Mouse (Mus musculus): ENCODE data around the gene Dapk1. TPM values are rescaled to one million over a fixed set of nuclear protein-coding genes. Genes with fewer than 3 reads are reported as not detected.

Gene Dapk1
- polyA plus RNA-seq, 1 experiment: 33.2 TPM

- no peak overlapping the region for H3K27ac ChIP-seq (ENCODE audit: insufficient read depth, low read depth, low read length)
- no peak overlapping the region for H3K4me3 ChIP-seq (ENCODE audit: insufficient read depth, low read length)
Observed at GRCm38 (mm10) chr13:60743381-60744077, 141.8 kb downstream of the Dapk1 start.

GRCm38 (mm10) chr13:60744078-60744460 is 142.3 kb downstream of the Dapk1 start:
- no peak overlapping the region for H3K4me3 ChIP-seq (ENCODE audit: insufficient read depth, low read length)
- H3K27ac ChIP-seq (ENCODE audit: insufficient read depth, low read depth, low read length): no peak overlapping the region
- no peak for TF ChIP-seq POLR2A (IDR thresholded peaks at IDR 0.05; ENCODE audit: borderline replicate concordance, low read depth, low read length)
- peak; percentile 59 for TF ChIP-seq CTCF (IDR thresholded peaks at IDR 0.05; ENCODE audit: low read depth, low read length)
- H3K4me1 ChIP-seq (ENCODE audit: control insufficient read depth, insufficient read depth, low read length): no peaks in the 10 kb centered on the region

More at GRCm38 (mm10) chr13:60743381-60744077, 141.8 kb downstream of the Dapk1 start:
- TF ChIP-seq POLR2A (IDR thresholded peaks at IDR 0.05; ENCODE audit: borderline replicate concordance, low read depth, low read length): no peak
- TF ChIP-seq CTCF (IDR thresholded peaks at IDR 0.05; ENCODE audit: low read depth, low read length): no peak
- no peaks in the 10 kb centered on the region for H3K4me1 ChIP-seq (ENCODE audit: control insufficient read depth, insufficient read depth, low read length)

DNA sequence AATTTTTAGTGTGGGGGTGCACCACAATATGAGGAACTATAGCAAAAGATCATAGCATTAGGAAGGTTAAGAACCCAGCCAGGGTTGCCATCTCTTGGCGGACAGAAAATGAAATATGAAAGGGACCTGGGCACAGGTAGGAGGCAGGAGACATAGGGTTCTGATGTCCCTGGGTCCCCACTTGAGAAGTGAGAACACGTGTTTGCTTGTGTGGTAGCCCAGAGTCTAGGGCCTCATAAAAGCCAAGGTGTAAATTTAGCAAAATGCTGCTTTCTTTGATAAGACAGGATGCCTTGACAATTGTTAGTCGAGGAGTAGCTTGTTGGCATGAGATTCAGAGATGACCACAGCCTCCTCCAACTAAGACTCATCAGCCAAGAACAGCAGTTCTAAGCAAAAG is 143.0 kb downstream of the Dapk1 start:
- Histone ChIP-seq H3K27ac (ENCODE audit: insufficient read depth, low read depth, low read length) (no peak overlapping the region), H3K4me3 (ENCODE audit: insufficient read depth, low read length) (no peak overlapping the region), H3K4me1 (ENCODE audit: control insufficient read depth, insufficient read depth, low read length) (no peaks in the 10 kb centered on the region)
- TF ChIP-seq CTCF (IDR thresholded peaks at IDR 0.05; ENCODE audit: low read depth, low read length) (no peak), POLR2A (IDR thresholded peaks at IDR 0.05; ENCODE audit: borderline replicate concordance, low read depth, low read length) (no peak)

DNA sequence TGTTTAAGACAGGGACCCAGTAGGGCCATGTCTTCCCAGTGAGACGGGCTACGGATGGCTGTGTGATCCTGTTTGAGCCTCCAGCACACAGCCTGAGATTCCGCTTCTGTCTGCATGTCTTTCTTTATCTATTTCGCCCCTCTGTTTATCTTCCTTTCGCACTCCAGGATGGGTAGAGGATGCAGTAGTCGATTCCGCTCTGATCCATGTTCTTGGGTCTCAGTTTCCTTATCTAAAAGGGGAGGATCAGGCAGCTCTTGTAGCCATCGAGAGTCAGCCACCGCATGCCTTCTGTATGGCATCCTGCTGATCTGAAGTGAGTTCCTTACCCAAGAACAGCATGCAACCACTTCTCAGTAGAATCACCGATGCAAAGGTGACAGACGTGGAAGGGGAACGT is 143.6 kb downstream of the Dapk1 start:
- TF ChIP-seq POLR2A (IDR thresholded peaks at IDR 0.05; ENCODE audit: borderline replicate concordance, low read depth, low read length) (no peak), CTCF (IDR thresholded peaks at IDR 0.05; ENCODE audit: low read depth, low read length) (no peak)
- no peak overlapping the region for H3K27ac ChIP-seq (ENCODE audit: insufficient read depth, low read depth, low read length)
- H3K4me3 ChIP-seq (ENCODE audit: insufficient read depth, low read length): no peak overlapping the region
- H3K4me1 ChIP-seq (ENCODE audit: control insufficient read depth, insufficient read depth, low read length): no peaks in the 10 kb centered on the region

GRCm38 (mm10) chr13:60746271-60746670 is 144.5 kb downstream of the Dapk1 start:
- Histone ChIP-seq H3K4me3 (ENCODE audit: insufficient read depth, low read length) (no peak overlapping the region), H3K4me1 (ENCODE audit: control insufficient read depth, insufficient read depth, low read length) (no peaks in the 10 kb centered on the region), H3K27ac (ENCODE audit: insufficient read depth, low read depth, low read length) (no peak overlapping the region)
- TF ChIP-seq POLR2A (IDR thresholded peaks at IDR 0.05; ENCODE audit: borderline replicate concordance, low read depth, low read length): no peak
- TF ChIP-seq CTCF (IDR thresholded peaks at IDR 0.05; ENCODE audit: low read depth, low read length): peak; percentile 56

GRCm38 (mm10) chr13:60747201-60747600 is 145.5 kb downstream of the Dapk1 start:
- Histone ChIP-seq H3K4me1 (ENCODE audit: control insufficient read depth, insufficient read depth, low read length) (no peaks in the 10 kb centered on the region), H3K27ac (ENCODE audit: insufficient read depth, low read depth, low read length) (no peak overlapping the region), H3K4me3 (ENCODE audit: insufficient read depth, low read length) (no peak overlapping the region)
- no peak for TF ChIP-seq POLR2A (IDR thresholded peaks at IDR 0.05; ENCODE audit: borderline replicate concordance, low read depth, low read length)
- no peak for TF ChIP-seq CTCF (IDR thresholded peaks at IDR 0.05; ENCODE audit: low read depth, low read length)

GRCm38 (mm10) chr13:60748556-60748955 is 146.8 kb downstream of the Dapk1 start:
- no peak overlapping the region for H3K4me3 ChIP-seq (ENCODE audit: insufficient read depth, low read length)
- TF ChIP-seq CTCF (IDR thresholded peaks at IDR 0.05; ENCODE audit: low read depth, low read length) (no peak), POLR2A (IDR thresholded peaks at IDR 0.05; ENCODE audit: borderline replicate concordance, low read depth, low read length) (no peak)
- no peak overlapping the region for H3K27ac ChIP-seq (ENCODE audit: insufficient read depth, low read depth, low read length)
- H3K4me1 ChIP-seq (ENCODE audit: control insufficient read depth, insufficient read depth, low read length): no peaks in the 10 kb centered on the region

- H3K4me1 ChIP-seq (ENCODE audit: control insufficient read depth, insufficient read depth, low read length): no peaks in the 10 kb centered on the region
- no peak overlapping the region for H3K4me3 ChIP-seq (ENCODE audit: insufficient read depth, low read length)
- no peak for TF ChIP-seq CTCF (IDR thresholded peaks at IDR 0.05; ENCODE audit: low read depth, low read length)
- no peak for TF ChIP-seq POLR2A (IDR thresholded peaks at IDR 0.05; ENCODE audit: borderline replicate concordance, low read depth, low read length)
- H3K27ac ChIP-seq (ENCODE audit: insufficient read depth, low read depth, low read length): no peak overlapping the region
Observed at GRCm38 (mm10) chr13:60750930-60751329, 149.2 kb downstream of the Dapk1 start.

DNA sequence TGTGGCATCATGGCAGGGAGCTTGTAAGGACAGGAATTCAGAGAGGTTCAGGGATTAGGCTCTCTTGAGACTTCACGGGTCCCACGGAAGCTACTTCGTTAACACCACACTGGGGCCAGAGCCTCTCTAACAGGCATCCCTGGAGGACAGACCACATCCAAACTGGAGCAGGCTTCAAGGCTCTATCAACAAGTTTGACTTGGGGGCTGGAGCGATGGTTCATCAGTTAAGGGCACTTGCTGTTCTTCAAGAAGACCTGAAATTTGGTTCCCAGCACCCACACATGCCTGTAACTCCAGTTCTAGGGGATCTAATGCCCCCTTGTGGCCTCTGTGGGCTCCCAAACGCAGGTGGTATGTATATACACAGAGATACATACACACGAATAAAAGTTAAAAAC is 151.5 kb downstream of the Dapk1 start:
- Histone ChIP-seq H3K27ac (ENCODE audit: insufficient read depth, low read depth, low read length) (no peak overlapping the region), H3K4me3 (ENCODE audit: insufficient read depth, low read length) (no peak overlapping the region), H3K4me1 (ENCODE audit: control insufficient read depth, insufficient read depth, low read length) (no peaks in the 10 kb centered on the region)
- no peak for TF ChIP-seq POLR2A (IDR thresholded peaks at IDR 0.05; ENCODE audit: borderline replicate concordance, low read depth, low read length)

DNA sequence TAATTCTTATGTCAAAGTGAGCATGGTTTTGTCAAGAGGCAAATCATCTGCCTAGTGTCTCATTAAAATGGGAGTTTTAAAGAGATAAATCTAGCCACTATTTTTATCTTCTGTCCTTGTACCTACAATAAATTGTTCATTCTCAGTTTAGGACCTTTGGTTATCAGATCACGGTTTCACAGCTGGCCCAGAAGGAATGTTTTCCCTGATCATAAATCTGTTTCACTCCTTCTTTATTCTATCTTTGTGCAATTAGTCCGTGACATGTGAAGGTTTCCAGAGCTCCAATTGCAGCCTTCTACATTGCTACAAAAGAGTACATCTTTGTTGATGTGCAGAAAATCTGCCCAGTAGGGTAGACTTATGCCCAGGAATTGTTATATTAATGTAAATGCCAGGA is 153.5 kb downstream of the Dapk1 start:
- H3K27ac ChIP-seq (ENCODE audit: insufficient read depth, low read depth, low read length): no peak overlapping the region
- TF ChIP-seq CTCF (IDR thresholded peaks at IDR 0.05; ENCODE audit: low read depth, low read length): no peak
- no peak for TF ChIP-seq POLR2A (IDR thresholded peaks at IDR 0.05; ENCODE audit: borderline replicate concordance, low read depth, low read length)
- H3K4me1 ChIP-seq (ENCODE audit: control insufficient read depth, insufficient read depth, low read length): no peaks in the 10 kb centered on the region
- H3K4me3 ChIP-seq (ENCODE audit: insufficient read depth, low read length): no peak overlapping the region
